Mouse (Mus musculus) hindbrain, embryonic 16.5 days (tissue): ENCODE measurements around the gene Dcdc2c. TPM values are rescaled to one million over a fixed set of nuclear protein-coding genes. Genes with fewer than 3 reads are reported as not detected.

Experiments
- ATAC-seq: fragments of 200-750 bp; cut with Nextera tagmentation; 2 replicates; pipeline ENCODE4 v1.8.0; 2017; ENCODE audit warnings: moderate TSS enrichment, moderate library complexity
- H3K27ac ChIP-seq: fragments of 300-500 bp; sonication (generic); 2 replicates; pipeline ENCODE4 v1.5.1; 2014; ENCODE audit warnings: low read depth, mild to moderate bottlenecking, control low read depth, low read length, moderate library complexity
- H3K27me3 ChIP-seq: fragments of 300-500 bp; sonication (generic); replicated peaks from 2 replicates; pipeline ENCODE4 v1.6.1; 2014; ENCODE audit warnings: low read length; ENCODE audit not compliant: control insufficient read depth, insufficient read depth
- H3K36me3 ChIP-seq: fragments of 300-500 bp; sonication (generic); 2 replicates; pipeline ENCODE4 v1.6.1; 2014; ENCODE audit warnings: mild to moderate bottlenecking, low read length, moderate library complexity, mixed read lengths; ENCODE audit not compliant: control insufficient read depth, insufficient read depth
- H3K4me1 ChIP-seq: fragments of 300-500 bp; sonication (generic); 2 replicates; pipeline ENCODE4 v1.6.1; 2014; ENCODE audit warnings: low read depth, low read length; ENCODE audit not compliant: control insufficient read depth, insufficient read depth
- H3K4me2 ChIP-seq: fragments of 300-500 bp; sonication (generic); 2 replicates; pipeline ENCODE4 v1.6.1; 2014; ENCODE audit warnings: mild to moderate bottlenecking, low read length, control low read depth, moderate library complexity
- H3K4me3 ChIP-seq: fragments of 300-500 bp; sonication (generic); 2 replicates; pipeline ENCODE4 v1.5.1; 2014; ENCODE audit warnings: mild to moderate bottlenecking, low read length, control low read depth, moderate library complexity
- H3K9ac ChIP-seq: fragments of 300-500 bp; sonication (generic); 2 replicates; pipeline ENCODE4 v1.6.1; 2014; ENCODE audit warnings: low read depth, mild to moderate bottlenecking, control low read depth, low read length, moderate library complexity
- H3K9me3 ChIP-seq: fragments of 300-500 bp; sonication (generic); 2 replicates; pipeline ENCODE4 v1.6.1; 2014; ENCODE audit warnings: mild to moderate bottlenecking, low read length, moderate library complexity; ENCODE audit not compliant: control insufficient read depth
- WGBS: fragments of 180-500 bp; shearing (Covaris S2); extraction: QIAGEN DNeasy Blood & Tissue Kit; methylation state at CpG from one replicate; pipeline ENCODE4 v1.1.7; 2014; 5-methylcytosine and 5-hydroxymethylcytosine counted together
- polyA plus RNA-seq: library from polyadenylated mRNA; unstranded; fragments of >200 nt; fragmentation: Nextera tagmentation; extraction: Ambion mirVana; gene quantifications from 2 replicates; pipeline ENCODE4 v1.2.1, GENCODE M21; 2015

Gene Dcdc2c
- not detected in 2 replicates for polyA plus RNA-seq

DNA sequence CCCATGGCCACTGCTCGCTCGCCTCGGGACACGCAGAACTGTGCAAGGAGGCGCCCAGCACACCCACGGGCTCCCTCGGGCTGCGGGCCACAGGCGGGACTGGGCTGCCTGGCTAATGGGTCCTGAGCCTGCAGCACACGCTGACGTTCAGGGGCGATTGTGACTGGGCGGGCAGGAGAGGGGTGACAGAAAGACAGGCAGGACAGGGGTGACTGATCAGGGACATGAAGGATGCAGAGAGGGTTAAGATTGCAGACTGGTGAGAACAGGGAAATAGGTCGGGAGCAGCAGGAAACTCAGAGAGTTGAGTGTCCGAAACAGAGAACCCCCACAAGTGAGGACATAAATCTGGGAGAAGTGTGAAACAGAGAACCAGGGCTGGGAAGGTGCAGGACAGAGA, at the start of gene Dcdc2c:
Dcdc2c (minus strand) TSS at position 101 of the 400 bp plus-strand sequence.
- Histone ChIP-seq H3K9ac (no peak within 1 kb of the TSS), H3K36me3 (no peaks in the 10 kb centered on the region), H3K9me3 (no peaks in the 10 kb centered on the region), H3K4me3 (no peak within 1 kb of the TSS), H3K27ac (no peak within 1 kb of the TSS), H3K4me1 (no peaks in the 10 kb centered on the region), H3K4me2 (no peak within 1 kb of the TSS), H3K27me3 (no peaks in the 10 kb centered on the region)
- 76% methylated on average over 15 of the region's 15 CpGs for whole genome bisulfite sequencing
- no peak for ATAC-seq

DNA sequence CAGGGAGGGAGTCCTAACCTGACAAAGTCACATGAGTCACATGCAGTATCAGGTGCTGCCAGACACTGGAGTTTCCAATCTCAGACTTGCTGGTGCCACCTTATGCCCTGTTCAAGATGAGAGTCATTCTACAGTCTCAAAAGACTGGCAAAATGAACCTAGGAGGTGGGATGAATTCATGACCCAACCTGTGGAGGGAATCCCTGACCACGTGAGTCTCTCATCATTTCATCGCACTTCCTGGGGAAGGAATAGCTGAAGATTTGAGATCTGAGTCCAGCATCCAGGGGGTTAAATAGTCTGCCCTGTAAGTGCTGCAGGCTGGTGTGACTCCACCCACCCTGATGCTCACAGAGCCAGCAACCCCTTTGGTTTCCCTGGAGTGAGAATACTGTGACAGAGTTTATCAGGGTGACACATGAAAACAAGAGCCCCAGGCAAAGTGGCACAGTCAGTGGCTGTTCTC, 46.4 kb upstream of the Dcdc2c start:
- H3K4me2 ChIP-seq = no peak overlapping the region
- H3K9ac ChIP-seq = no peak overlapping the region
- H3K4me3 ChIP-seq = no peak overlapping the region
- no peaks in the 10 kb centered on the region for H3K36me3 ChIP-seq
- no peak overlapping the region for H3K27ac ChIP-seq
- H3K27me3 ChIP-seq = no peaks in the 10 kb centered on the region
- peaks cover 7% of the 10 kb centered on the region for H3K4me1 ChIP-seq
- H3K9me3 ChIP-seq = no peaks in the 10 kb centered on the region
- ATAC-seq = no peak
- WGBS = 66% methylated on average over 2 of the region's 2 CpGs

DNA sequence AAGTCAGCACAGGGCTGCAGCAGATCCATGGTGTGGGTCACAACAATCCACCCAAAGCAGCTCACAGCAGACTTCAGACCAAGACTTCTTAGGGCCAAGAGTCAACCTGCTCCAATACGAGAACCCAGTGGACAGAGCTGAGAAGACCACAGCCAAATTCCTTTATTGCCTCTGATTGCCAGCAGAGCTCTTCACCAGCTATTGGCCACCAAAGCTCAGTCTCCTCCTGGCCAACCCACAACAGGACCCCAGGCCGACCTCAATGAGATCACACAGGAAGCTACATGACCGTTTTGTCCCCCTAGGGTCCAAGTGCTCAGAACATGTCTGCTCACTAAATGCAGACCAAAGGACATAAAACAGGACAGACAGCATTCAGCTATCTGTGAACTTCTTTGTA, 45.9 kb upstream of the Dcdc2c start:
- no peaks in the 10 kb centered on the region for H3K9me3 ChIP-seq
- ATAC-seq = no peak
- no peak overlapping the region for H3K27ac ChIP-seq
- peaks cover 7% of the 10 kb centered on the region for H3K4me1 ChIP-seq
- H3K4me2 ChIP-seq = no peak overlapping the region
- no peaks in the 10 kb centered on the region for H3K27me3 ChIP-seq
- 73% methylated on average over 3 of the region's 3 CpGs for WGBS
- no peak overlapping the region for H3K4me3 ChIP-seq
- H3K36me3 ChIP-seq = no peaks in the 10 kb centered on the region
- no peak overlapping the region for H3K9ac ChIP-seq

DNA sequence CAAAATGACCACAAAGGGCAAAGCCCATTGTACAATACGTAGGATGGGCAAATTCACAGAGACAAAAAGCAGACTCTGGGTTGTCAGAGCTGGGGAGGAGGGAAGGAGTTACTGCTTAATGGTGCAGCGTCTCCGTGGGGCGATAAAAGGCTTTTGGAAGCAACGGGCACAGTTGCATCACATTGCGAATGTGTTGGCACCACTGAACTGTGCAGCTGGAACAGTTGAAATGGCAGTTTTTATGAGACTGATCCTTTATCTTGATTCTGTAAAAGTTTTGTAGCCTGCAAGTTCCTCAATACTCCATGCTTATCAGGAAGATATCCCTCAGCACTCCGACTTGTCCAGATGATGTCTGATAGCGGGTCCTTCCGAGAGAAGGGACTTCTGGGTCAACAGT, 45.5 kb upstream of the Dcdc2c start:
- H3K36me3 ChIP-seq = no peaks in the 10 kb centered on the region
- H3K9me3 ChIP-seq = no peaks in the 10 kb centered on the region
- H3K4me3 ChIP-seq = no peak overlapping the region
- no peak for ATAC-seq
- peaks cover 7% of the 10 kb centered on the region for H3K4me1 ChIP-seq
- H3K4me2 ChIP-seq = no peak overlapping the region
- no peak overlapping the region for H3K27ac ChIP-seq
- 81% methylated on average over 9 of the region's 9 CpGs for WGBS
- H3K27me3 ChIP-seq = no peaks in the 10 kb centered on the region
- H3K9ac ChIP-seq = no peak overlapping the region

- Histone ChIP-seq H3K4me1 (peaks cover 2% of the 10 kb centered on the region), H3K9ac (no peak overlapping the region), H3K4me3 (no peak overlapping the region), H3K4me2 (no peak overlapping the region), H3K27me3 (no peaks in the 10 kb centered on the region), H3K36me3 (no peaks in the 10 kb centered on the region), H3K27ac (no peak overlapping the region), H3K9me3 (no peaks in the 10 kb centered on the region)
- ATAC-seq = 0 out of 2 replicates have a peak, but pooled peaks have one; percentile 49
Observed at GRCm38 (mm10) chr12:28596851-28597250, 44.7 kb upstream of the Dcdc2c start.

DNA sequence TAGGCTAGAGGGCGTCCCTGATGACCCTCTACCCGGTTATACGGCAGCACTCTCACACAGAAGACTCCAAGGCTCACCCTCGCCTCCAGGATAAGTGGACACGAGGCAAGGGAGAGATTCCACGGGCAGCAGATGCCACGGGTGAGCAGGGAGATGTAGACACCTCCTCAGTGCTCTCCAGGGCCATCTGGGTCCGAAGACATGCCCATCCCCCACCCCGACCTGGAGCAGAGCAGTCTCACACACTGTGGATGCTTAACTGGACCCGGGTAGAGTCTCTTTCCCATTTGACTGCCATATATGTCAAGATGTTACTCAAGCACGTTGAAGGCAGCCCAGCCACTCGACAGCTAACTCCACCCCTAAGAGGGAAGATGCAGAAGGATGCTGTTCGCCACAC, 38.2 kb upstream of the Dcdc2c start:
- Histone ChIP-seq H3K4me3 (no peak overlapping the region), H3K4me1 (peaks cover 25% of the 10 kb centered on the region), H3K36me3 (no peaks in the 10 kb centered on the region), H3K9me3 (no peaks in the 10 kb centered on the region), H3K27ac (peak overlapping the region; percentile 40; the same call in 1 of the 2 replicates), H3K9ac (no peak overlapping the region), H3K27me3 (no peaks in the 10 kb centered on the region), H3K4me2 (no peak overlapping the region)
- 46% methylated on average over 13 of the region's 13 CpGs for WGBS
- ATAC-seq = no peak

DNA sequence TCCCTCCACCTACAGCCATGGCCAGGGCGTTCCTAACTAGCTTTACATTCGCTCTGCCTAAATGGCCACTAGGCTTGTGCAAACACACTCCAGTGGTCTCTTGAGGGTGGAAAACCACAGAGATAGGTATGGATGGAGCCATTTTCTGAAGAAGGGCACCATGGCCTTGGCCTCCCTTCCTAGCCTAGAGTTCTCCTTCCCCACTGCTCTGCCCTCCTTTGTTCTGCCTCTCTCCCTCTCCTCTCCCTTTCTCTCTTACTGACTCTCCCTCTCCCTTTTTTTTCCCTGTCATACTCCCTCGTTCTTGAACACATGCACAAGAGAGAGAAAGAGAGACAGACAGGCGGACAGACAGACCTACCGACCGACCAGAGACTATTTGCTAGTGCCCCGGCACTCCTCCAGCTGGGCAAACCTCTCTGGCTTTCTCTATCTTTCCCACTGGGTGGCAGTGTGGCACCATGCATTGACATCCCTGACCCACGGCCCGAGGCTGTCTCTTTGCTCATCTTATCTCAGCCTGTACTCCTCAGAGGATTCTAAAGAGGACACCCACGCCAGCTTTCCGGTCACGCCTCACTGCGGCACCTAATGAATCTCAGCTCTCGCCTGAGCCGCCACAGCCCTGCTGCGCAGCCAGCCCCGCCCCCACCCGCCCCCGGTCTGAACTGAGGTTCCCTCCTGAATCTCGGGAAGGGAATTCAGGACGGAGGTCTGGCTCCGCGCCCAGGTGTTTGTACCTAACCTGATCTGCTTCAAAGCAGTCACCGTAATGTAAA, 37.1 kb upstream of the Dcdc2c start:
- 8% methylated on average over 24 of the region's 24 CpGs for WGBS
- ATAC-seq = peak; percentile 95
- Histone ChIP-seq H3K9me3 (no peaks in the 10 kb centered on the region), H3K27ac (peak overlapping the region; percentile 53), H3K9ac (peak overlapping the region; percentile 65), H3K4me1 (peaks cover 25% of the 10 kb centered on the region), H3K36me3 (no peaks in the 10 kb centered on the region), H3K27me3 (no peaks in the 10 kb centered on the region), H3K4me3 (peak overlapping the region; percentile 41), H3K4me2 (peak overlapping the region; percentile 67)

GRCm38 (mm10) chr12:28587949-28588348, 35.8 kb upstream of the Dcdc2c start:
- ATAC-seq = peak; percentile 31; the same call in 1 of the 2 replicates
- H3K9me3 ChIP-seq = no peaks in the 10 kb centered on the region
- no peaks in the 10 kb centered on the region for H3K36me3 ChIP-seq
- no peaks in the 10 kb centered on the region for H3K27me3 ChIP-seq
- H3K27ac ChIP-seq = peak overlapping the region; percentile 53
- no peak overlapping the region for H3K4me3 ChIP-seq
- 34% methylated on average over 6 of the region's 6 CpGs for WGBS
- no peak overlapping the region for H3K4me2 ChIP-seq
- no peak overlapping the region; the same call in 1 of the 2 replicates for H3K9ac ChIP-seq
- H3K4me1 ChIP-seq = peaks cover 25% of the 10 kb centered on the region

GRCm38 (mm10) chr12:28584036-28584435, 31.8 kb upstream of the Dcdc2c start:
- no peak overlapping the region for H3K9ac ChIP-seq
- WGBS = 42% methylated on average over 3 of the region's 3 CpGs
- H3K27me3 ChIP-seq = no peaks in the 10 kb centered on the region
- H3K27ac ChIP-seq = no peak overlapping the region
- no peaks in the 10 kb centered on the region for H3K36me3 ChIP-seq
- no peak overlapping the region for H3K4me3 ChIP-seq
- H3K4me2 ChIP-seq = no peak overlapping the region
- peaks cover 14% of the 10 kb centered on the region for H3K4me1 ChIP-seq
- no peak for ATAC-seq
- no peaks in the 10 kb centered on the region for H3K9me3 ChIP-seq
